8 mouse cellular contexts compared by ENCODE assay signal in the genomic region with DNA sequence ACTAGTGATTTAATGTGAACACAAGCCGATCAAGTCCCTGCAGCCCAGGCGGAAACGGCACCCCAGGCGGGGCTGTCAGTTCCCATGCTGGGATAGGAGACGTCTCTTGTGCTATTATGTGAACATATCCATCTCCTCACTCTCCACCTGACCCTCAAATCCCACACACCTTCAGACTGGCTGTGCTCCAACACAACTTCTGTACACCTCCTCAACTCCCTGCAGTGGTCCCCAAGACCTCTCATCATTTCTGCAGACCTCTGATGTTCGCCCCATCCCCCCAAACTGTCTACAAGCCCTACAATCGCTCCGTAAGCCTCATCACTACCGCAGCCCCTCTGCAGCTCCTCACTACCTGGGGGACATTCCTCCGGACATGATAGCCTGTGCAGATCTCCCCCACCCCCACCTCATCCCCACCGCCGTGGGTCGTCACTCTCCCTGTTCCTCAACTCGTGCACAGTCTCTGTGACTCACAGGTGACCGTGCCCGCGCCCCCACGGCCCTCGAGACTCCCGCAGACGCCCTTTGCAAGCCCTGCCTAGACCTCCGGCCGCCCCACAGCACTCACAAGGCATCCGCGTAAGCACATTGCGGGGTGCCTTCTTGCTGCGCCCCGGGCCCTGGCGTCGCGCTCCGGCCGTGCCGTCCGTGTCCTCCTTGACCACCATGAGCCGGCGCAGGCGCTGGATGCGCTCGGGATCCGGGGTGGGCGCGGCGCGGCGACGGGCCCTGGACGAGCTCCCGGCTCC. TPM values are rescaled to one million over a fixed set of nuclear protein-coding genes. Genes with fewer than 3 reads are reported as not detected.
DNase-seq lines count a peak whose midpoint lies in the region; ATAC-seq lines count a peak whose summit lies in the region.

No protein-coding gene starts in this region.

- H3K27ac ChIP-seq in lung, embryonic 16.5 days (ENCODE audit: low read length), result 0 out of 2 replicates have a peak overlapping the region, but pooled peaks have one; percentile 23
- peak overlapping the region; percentile 94 for H3K27ac ChIP-seq in embryonic facial prominence, embryonic 10.5 days (replicated peaks)
- H3K27ac ChIP-seq in hindbrain, embryonic 13.5 days, result peak overlapping the region; percentile 83
- peak overlapping the region; percentile 66 for H3K27ac ChIP-seq in liver, embryonic 15.5 days (replicated peaks)

- no peaks in the 10 kb centered on the region for H3K27me3 ChIP-seq in lung, embryonic 16.5 days (ENCODE audit: control insufficient read depth, insufficient read depth, low read depth, low read length)
- H3K27me3 ChIP-seq in embryonic facial prominence, embryonic 10.5 days (replicated peaks; ENCODE audit: low read depth, poor library complexity, severe bottlenecking), result no peaks in the 10 kb centered on the region
- no peaks in the 10 kb centered on the region for H3K27me3 ChIP-seq in hindbrain, embryonic 13.5 days
- no peaks in the 10 kb centered on the region for H3K27me3 ChIP-seq in liver, embryonic 15.5 days

- ATAC-seq in lung, embryonic 16.5 days (ENCODE audit: low read depth), result peak; percentile 57; the same call in 1 of the 2 replicates
- peak; percentile 18 for ATAC-seq in hindbrain, embryonic 13.5 days (ENCODE audit: low FRiP score)
- peak; percentile 34 for ATAC-seq in liver, embryonic 15.5 days (ENCODE audit: insufficient read depth)

- H3K4me2 ChIP-seq in lung, embryonic 16.5 days (ENCODE audit: low read depth, low read length), result peak overlapping the region; percentile 69
- peak overlapping the region; percentile 75 for H3K4me2 ChIP-seq in hindbrain, embryonic 13.5 days
- peak overlapping the region; percentile 99 for H3K4me2 ChIP-seq in liver, embryonic 15.5 days

- no peak for DNase-seq in lung, postnatal 14 days
- DNase-seq in ZHBTc4 (ENCODE audit: low read depth, low spot score), result peak; percentile 54
- DNase-seq in embryonic facial prominence, embryonic 10.5 days (ENCODE audit: low spot score), result peak; percentile 51
- DNase-seq in right cerebral cortex, postnatal 14 days, result peak; percentile 32
- DNase-seq in layer of hippocampus, adult 9-10 months (ENCODE audit: low spot score), result no peak

- H3K4me3 ChIP-seq in lung, embryonic 16.5 days (ENCODE audit: low read length), result peak overlapping the region; percentile 87
- H3K4me3 ChIP-seq in embryonic facial prominence, embryonic 10.5 days, result peak overlapping the region; percentile 96
- peak overlapping the region; percentile 91 for H3K4me3 ChIP-seq in hindbrain, embryonic 13.5 days
- H3K4me3 ChIP-seq in liver, embryonic 15.5 days (replicated peaks), result peak overlapping the region; percentile 87

- H3K36me3 ChIP-seq in lung, embryonic 16.5 days (ENCODE audit: control insufficient read depth, insufficient read depth, low read length), result no peaks in the 10 kb centered on the region; the same call in 1 of the 2 replicates
- H3K36me3 ChIP-seq in embryonic facial prominence, embryonic 10.5 days (replicated peaks), result peaks cover 25% of the 10 kb centered on the region
- peaks cover 16% of the 10 kb centered on the region for H3K36me3 ChIP-seq in hindbrain, embryonic 13.5 days
- H3K36me3 ChIP-seq in liver, embryonic 15.5 days (replicated peaks), result 0 out of 2 replicates have a peak, but pooled peaks cover 8% of the 10 kb centered on the region

- WGBS in lung, embryonic 16.5 days, result under 1% methylated on average over 48 of the region's 49 CpGs
- WGBS in embryonic facial prominence, embryonic 10.5 days, result under 1% methylated on average over 49 of the region's 49 CpGs
- WGBS in hindbrain, embryonic 13.5 days, result under 1% methylated on average over 49 of the region's 49 CpGs
- under 1% methylated on average over 49 of the region's 49 CpGs for WGBS in liver, embryonic 15.5 days (ENCODE audit: insufficient replicate concordance)

- H3K9ac ChIP-seq in lung, embryonic 16.5 days (ENCODE audit: low read length), result peak overlapping the region; percentile 90
- H3K9ac ChIP-seq in hindbrain, embryonic 13.5 days, result peak overlapping the region; percentile 94
- H3K9ac ChIP-seq in liver, embryonic 15.5 days, result peak overlapping the region; percentile 77

- H3K4me1 ChIP-seq in lung, embryonic 16.5 days (replicated peaks; ENCODE audit: control insufficient read depth, insufficient read depth, low read length), result peaks cover 10% of the 10 kb centered on the region
- peaks cover 14% of the 10 kb centered on the region for H3K4me1 ChIP-seq in embryonic facial prominence, embryonic 10.5 days
- H3K4me1 ChIP-seq in hindbrain, embryonic 13.5 days (replicated peaks), result peaks cover 33% of the 10 kb centered on the region
- peaks cover 25% of the 10 kb centered on the region for H3K4me1 ChIP-seq in liver, embryonic 15.5 days (replicated peaks)

- H3K9me3 ChIP-seq in lung, embryonic 16.5 days (ENCODE audit: control insufficient read depth, low read length), result no peaks in the 10 kb centered on the region
- no peaks in the 10 kb centered on the region for H3K9me3 ChIP-seq in embryonic facial prominence, embryonic 10.5 days
- no peaks in the 10 kb centered on the region for H3K9me3 ChIP-seq in hindbrain, embryonic 13.5 days
- H3K9me3 ChIP-seq in liver, embryonic 15.5 days (replicated peaks), result no peaks in the 10 kb centered on the region

RNA-seq across cellular contexts. Expression of gene Lsm11, which starts 0.7 kb away (rescaled TPM):
- 4.3 and 4.5 TPM in 2 replicates for polyA plus RNA-seq in lung, embryonic 16.5 days (2015; fragmentation: Nextera tagmentation; extraction: Ambion mirVana)
- polyA plus RNA-seq in embryonic facial prominence, embryonic 10.5 days (2016; fragmentation: Nextera tagmentation; extraction: Ambion mirVana), result 6.4 and 7.3 TPM in 2 replicates
- polyA plus RNA-seq in hindbrain, embryonic 13.5 days (2015; fragmentation: Nextera tagmentation; extraction: Ambion mirVana), result 15.1 and 15.8 TPM in 2 replicates
- 2.3 and 2.5 TPM in 2 replicates for polyA plus RNA-seq in liver, embryonic 15.5 days (2015; fragmentation: Nextera tagmentation; extraction: Ambion mirVana)

RNA-seq across cellular contexts. Expression of gene Thg1l, which starts 11.2 kb away (rescaled TPM):
- polyA plus RNA-seq in lung, embryonic 16.5 days (2015; fragmentation: Nextera tagmentation; extraction: Ambion mirVana), result 12.5 and 12.7 TPM in 2 replicates
- 16.6 and 16.7 TPM in 2 replicates for polyA plus RNA-seq in embryonic facial prominence, embryonic 10.5 days (2016; fragmentation: Nextera tagmentation; extraction: Ambion mirVana)
- 10.4 and 12.0 TPM in 2 replicates for polyA plus RNA-seq in hindbrain, embryonic 13.5 days (2015; fragmentation: Nextera tagmentation; extraction: Ambion mirVana)
- 5.5 and 5.7 TPM in 2 replicates for polyA plus RNA-seq in liver, embryonic 15.5 days (2015; fragmentation: Nextera tagmentation; extraction: Ambion mirVana)

RNA-seq across cellular contexts. Expression of gene Sox30, which starts 36.0 kb away (rescaled TPM):
- polyA plus RNA-seq in lung, embryonic 16.5 days (2015; fragmentation: Nextera tagmentation; extraction: Ambion mirVana), result 0.05 and 0.11 TPM in 2 replicates
- polyA plus RNA-seq in embryonic facial prominence, embryonic 10.5 days (2016; fragmentation: Nextera tagmentation; extraction: Ambion mirVana), result 0.12 and 0.13 TPM in 2 replicates
- 0.10 and 0.17 TPM in 2 replicates for polyA plus RNA-seq in hindbrain, embryonic 13.5 days (2015; fragmentation: Nextera tagmentation; extraction: Ambion mirVana)
- not detected in 2 replicates for polyA plus RNA-seq in liver, embryonic 15.5 days (2015; fragmentation: Nextera tagmentation; extraction: Ambion mirVana)

Comparison
In these comparisons a context has a peak if more than half of its experiments do, and no peak if none do; other contexts are left out.
1. H3K27ac ChIP-seq: peak in every context shown above with its lines; median percentile 94 in embryonic facial prominence, embryonic 10.5 days; 83 in hindbrain, embryonic 13.5 days; 66 in liver, embryonic 15.5 days; 23 in lung, embryonic 16.5 days.
2. DNase-seq: peak in ZHBTc4 (single experiment), embryonic facial prominence, embryonic 10.5 days (single experiment) and right cerebral cortex, postnatal 14 days (single experiment); none in lung, postnatal 14 days (single experiment) and layer of hippocampus, adult 9-10 months (single experiment).
3. Peak in every context shown above with its lines, with median percentiles within 50 percentile points of each other: ATAC-seq, H3K4me2 ChIP-seq, H3K4me3 ChIP-seq and H3K9ac ChIP-seq.